Mouse (Mus musculus) urinary bladder, postnatal 10 days (tissue): ENCODE results near the gene Fdxacb1.

Experiments used
- DNase-seq: peaks from one replicate; pipeline ENCODE4 v3.0.0; 2022; ENCODE audit warnings: low spot score

Gene Fdxacb1

GRCm38 (mm10) chr9:50750706-50751105 lies 17.3 kb upstream of the Fdxacb1 start:
- no peak for DNase-seq

- DNase-seq = no peak
Observed at GRCm38 (mm10) chr9:50751323-50751722, 16.7 kb upstream of the Fdxacb1 start, which contains the start of gene Cryab. Gene Cryab (plus strand): TSS chr9:50751325.

- DNase-seq = no peak
Observed at GRCm38 (mm10) chr9:50752054-50752602, 15.9 kb upstream of the Fdxacb1 start, which contains the start of gene Hspb2. Gene Hspb2 (minus strand): TSS chr9:50752354.

GRCm38 (mm10) chr9:50752784-50753615 lies 15.0 kb upstream of the Fdxacb1 start:
- no peak for DNase-seq

GRCm38 (mm10) chr9:50753947-50754346 lies 14.1 kb upstream of the Fdxacb1 start:
- no peak for DNase-seq

- DNase-seq = no peak
Observed at GRCm38 (mm10) chr9:50756711-50757110, 11.3 kb upstream of the Fdxacb1 start.

GRCm38 (mm10) chr9:50761520-50762243 lies 6.4 kb upstream of the Fdxacb1 start:
- DNase-seq = no peak

- DNase-seq = no peak
Observed at GRCm38 (mm10) chr9:50763331-50763730, 4.7 kb upstream of the Fdxacb1 start.

GRCm38 (mm10) chr9:50767531-50768106 lies 417 bp upstream of the Fdxacb1 start:
- DNase-seq = no peak

GRCm38 (mm10) chr9:50770011-50770410 lies 2.0 kb downstream of the Fdxacb1 start:
- no peak for DNase-seq

GRCm38 (mm10) chr9:50774026-50774462 lies 6.0 kb downstream of the Fdxacb1 start:
- DNase-seq = no peak

GRCm38 (mm10) chr9:50774991-50775612 lies 7.1 kb downstream of the Fdxacb1 start, which contains the start of the genes Alg9 and 1110032A03Rik:
Gene Alg9 (plus strand): TSS chr9:50775019.
Gene 1110032A03Rik (minus strand): TSS chr9:50775520.
- peak; percentile 65 for DNase-seq

GRCm38 (mm10) chr9:50775662-50776126 lies 7.7 kb downstream of the Fdxacb1 start:
- DNase-seq = no peak

- DNase-seq = no peak
Observed at GRCm38 (mm10) chr9:50776162-50776760, 8.2 kb downstream of the Fdxacb1 start.

- DNase-seq = no peak
Observed at GRCm38 (mm10) chr9:50782155-50782554, 14.1 kb downstream of the Fdxacb1 start.

- no peak for DNase-seq
Observed at GRCm38 (mm10) chr9:50795266-50795665, 27.2 kb downstream of the Fdxacb1 start.

- DNase-seq = no peak
Observed at GRCm38 (mm10) chr9:50796776-50797175, 28.7 kb downstream of the Fdxacb1 start.

- no peak for DNase-seq
Observed at GRCm38 (mm10) chr9:50797641-50798040, 29.6 kb downstream of the Fdxacb1 start.

- DNase-seq = no peak
Observed at GRCm38 (mm10) chr9:50798368-50798767, 30.3 kb downstream of the Fdxacb1 start.

GRCm38 (mm10) chr9:50800985-50801384 lies 32.9 kb downstream of the Fdxacb1 start:
- DNase-seq = no peak

- DNase-seq = no peak
Observed at GRCm38 (mm10) chr9:50803055-50803671, 35.1 kb downstream of the Fdxacb1 start.
